Mouse (Mus musculus) olfactory bulb, adult 2 months (tissue): Measurements from ENCODE around the gene Ache. TPM values are rescaled to one million over a fixed set of nuclear protein-coding genes. Genes with fewer than 3 reads are reported as not detected.

ENCODE experiments used
- H3K27ac ChIP-seq: fragments of 200-500 bp; 2 replicates; pipeline ENCODE4 v1.5.1; 2012; ENCODE audit warnings: low read depth, low read length; ENCODE audit not compliant: insufficient read depth
- H3K4me1 ChIP-seq: fragments of 200-500 bp; 2 replicates; pipeline ENCODE4 v1.6.1; 2012; ENCODE audit warnings: low read length; ENCODE audit not compliant: control insufficient read depth, insufficient read depth
- H3K4me3 ChIP-seq: fragments of 200-500 bp; 2 replicates; pipeline ENCODE4 v1.5.1; 2012; ENCODE audit warnings: mild to moderate bottlenecking, low read depth, low read length, moderate library complexity; ENCODE audit not compliant: insufficient read depth
- CTCF ChIP-seq: fragments of 200-500 bp; IDR thresholded peaks from 2 replicates; pipeline ENCODE4 v1.5.1; 2012; ENCODE audit warnings: low read depth, mild to moderate bottlenecking, low read length, moderate library complexity; ENCODE audit not compliant: insufficient read depth
- POLR2A ChIP-seq: fragments of 200-500 bp; IDR thresholded peaks from 2 replicates; pipeline ENCODE4 v1.6.1; 2012; ENCODE audit warnings: mild to moderate bottlenecking, low read depth, low read length, moderate library complexity; ENCODE audit not compliant: insufficient read depth
- WGBS: fragments of 180-500 bp; shearing (Covaris S2); methylation state at CpG from one replicate; pipeline ENCODE4 v1.1.7; 2018; 5-methylcytosine and 5-hydroxymethylcytosine counted together
- polyA plus RNA-seq: library from polyadenylated mRNA; stranded (reverse); fragments of >200 nt; gene quantifications from 2 replicates; pipeline ENCODE4 v1.2.4, GENCODE M21; 2012; ENCODE audit warnings: low replicate concordance; ENCODE audit not compliant: missing spikeins, insufficient read depth, insufficient read length

Gene Ache
- polyA plus RNA-seq, 1 experiment: not detected

GRCm38 (mm10) chr5:137318570-137318969 lies 31.3 kb downstream of the Ache start:
- Histone ChIP-seq H3K27ac (no peak overlapping the region), H3K4me1 (peaks cover 16% of the 10 kb centered on the region), H3K4me3 (no peak overlapping the region)
- 79% methylated on average over 1 of the region's 1 CpGs for WGBS
- no peak for TF ChIP-seq CTCF
- no peak for TF ChIP-seq POLR2A

DNA sequence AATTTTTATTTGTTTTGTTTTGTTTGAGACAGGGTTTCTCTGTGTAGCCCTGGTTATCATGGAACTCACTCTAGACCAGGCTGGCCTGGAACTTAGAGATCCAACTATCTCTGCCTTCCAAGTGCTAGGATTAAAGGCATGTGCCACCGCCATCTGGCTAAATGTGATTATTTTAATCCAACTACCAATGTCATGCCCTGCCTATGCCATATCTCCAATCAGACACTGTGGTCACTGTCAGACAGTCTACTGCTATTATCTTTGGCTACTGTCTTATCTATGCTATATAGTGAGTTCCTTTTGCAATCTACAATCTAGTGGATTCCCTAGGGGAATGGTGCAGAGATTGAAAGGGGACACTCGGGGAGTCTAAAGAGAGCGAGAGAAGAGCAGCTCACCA lies 33.7 kb downstream of the Ache start:
- 96% methylated on average over 3 of the region's 3 CpGs for WGBS
- TF ChIP-seq CTCF (no peak), POLR2A (no peak)
- no peak overlapping the region for H3K27ac ChIP-seq
- no peaks in the 10 kb centered on the region for H3K4me1 ChIP-seq
- no peak overlapping the region for H3K4me3 ChIP-seq

DNA sequence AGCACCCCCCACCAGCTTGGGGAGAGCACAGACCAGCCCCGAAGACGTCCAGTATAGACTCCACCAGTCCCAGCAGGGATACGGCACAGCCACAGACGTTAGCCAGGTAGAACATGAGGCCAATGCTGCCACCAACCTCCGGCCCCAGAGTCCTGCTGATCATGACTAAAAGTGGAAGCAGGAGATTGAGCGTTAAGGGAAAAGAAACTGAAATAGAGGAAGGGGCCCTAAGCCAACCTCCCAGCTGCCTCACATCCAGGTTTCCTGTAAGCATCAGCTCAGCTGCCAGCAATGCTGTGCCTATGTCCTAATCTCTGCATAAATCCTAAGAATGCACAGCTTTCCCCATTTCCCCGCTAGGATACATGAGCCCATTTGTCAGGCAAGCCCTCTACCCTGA lies 43.6 kb downstream of the Ache start:
- H3K4me1 ChIP-seq: peaks cover 8% of the 10 kb centered on the region; the same call in 1 of the 2 replicates
- WGBS: 92% methylated on average over 7 of the region's 7 CpGs
- no peak overlapping the region for H3K27ac ChIP-seq
- no peak for TF ChIP-seq POLR2A
- TF ChIP-seq CTCF: no peak
- no peak overlapping the region for H3K4me3 ChIP-seq

DNA sequence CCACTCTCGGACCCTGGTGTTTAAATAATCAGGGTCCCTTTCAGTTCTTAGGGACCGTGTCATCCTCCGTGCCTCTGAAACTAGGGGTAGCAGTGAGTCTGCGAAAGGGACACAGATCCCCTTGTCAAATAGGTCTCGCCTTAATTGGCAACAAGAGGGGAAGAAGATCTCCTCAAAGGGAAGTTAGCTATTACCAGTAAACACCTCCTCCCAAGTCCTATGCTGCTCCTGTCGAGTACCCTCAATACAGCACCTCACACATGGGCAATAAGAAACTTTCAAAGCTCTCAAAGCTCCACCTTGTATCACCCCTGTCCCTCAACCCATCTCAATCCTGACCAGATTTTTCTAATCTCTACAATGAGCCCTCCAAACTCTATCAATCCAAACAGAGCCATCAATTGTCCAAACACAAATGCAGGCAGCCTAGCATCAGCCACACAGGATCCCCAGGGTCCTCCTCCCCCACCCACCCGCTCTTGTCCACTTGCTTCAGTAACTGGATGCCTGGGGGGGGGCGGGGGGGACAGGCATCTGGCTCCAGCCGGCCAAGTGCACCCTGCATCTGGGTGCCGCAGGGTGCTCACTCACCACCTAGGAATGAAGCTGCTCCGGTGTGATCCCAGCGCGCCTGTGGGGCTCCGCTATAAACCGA lies 45.7 kb downstream of the Ache start:
- TF ChIP-seq CTCF (no peak), POLR2A (no peak; the same call in 1 of the 2 replicates)
- Histone ChIP-seq H3K4me1 (peaks cover 11% of the 10 kb centered on the region), H3K27ac (no peak overlapping the region), H3K4me3 (peak overlapping the region; percentile 69)
- 11% methylated on average over 15 of the region's 15 CpGs for WGBS

- peak within 1 kb of the TSS; percentile 69 for H3K4me3 ChIP-seq
- no peak within 1 kb of the TSS for H3K27ac ChIP-seq
- H3K4me1 ChIP-seq: peaks cover 11% of the 10 kb centered on the region
- TF ChIP-seq POLR2A (peak; percentile 65; the same call in 1 of the 2 replicates), CTCF (peak; percentile 63)
- under 1% methylated on average over 44 of the region's 44 CpGs for WGBS
Observed at GRCm38 (mm10) chr5:137333512-137334174, 46.3 kb downstream of the Ache start, which contains the start of gene Slc12a9. Gene Slc12a9, minus strand, starts transcription at chr5:137333597.

GRCm38 (mm10) chr5:137334317-137334716 lies 47.0 kb downstream of the Ache start:
- 52% methylated on average over 10 of the region's 10 CpGs for WGBS
- no peak overlapping the region for H3K4me3 ChIP-seq
- H3K27ac ChIP-seq: no peak overlapping the region
- TF ChIP-seq CTCF (no peak), POLR2A (no peak)
- peaks cover 18% of the 10 kb centered on the region for H3K4me1 ChIP-seq

DNA sequence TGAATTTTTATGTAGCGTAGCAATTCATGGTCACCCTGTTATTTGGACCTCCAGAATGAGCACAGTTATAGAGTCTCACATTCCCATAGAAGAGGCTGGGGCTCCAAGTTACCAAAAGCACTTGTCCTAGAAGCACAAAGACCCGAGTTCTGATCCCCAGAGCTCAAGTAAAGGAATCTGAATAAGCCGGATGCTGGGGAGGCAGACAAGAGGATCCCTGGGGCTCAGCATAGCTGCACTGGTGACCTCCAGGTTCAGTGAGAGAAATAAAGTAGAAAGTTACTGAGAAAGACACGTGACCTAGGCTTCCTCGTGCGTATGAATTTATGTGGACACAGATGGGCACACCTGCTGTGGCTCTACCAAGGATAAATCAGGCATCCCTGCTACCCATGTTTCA lies 47.7 kb downstream of the Ache start:
- 71% methylated on average over 6 of the region's 6 CpGs for WGBS

DNA sequence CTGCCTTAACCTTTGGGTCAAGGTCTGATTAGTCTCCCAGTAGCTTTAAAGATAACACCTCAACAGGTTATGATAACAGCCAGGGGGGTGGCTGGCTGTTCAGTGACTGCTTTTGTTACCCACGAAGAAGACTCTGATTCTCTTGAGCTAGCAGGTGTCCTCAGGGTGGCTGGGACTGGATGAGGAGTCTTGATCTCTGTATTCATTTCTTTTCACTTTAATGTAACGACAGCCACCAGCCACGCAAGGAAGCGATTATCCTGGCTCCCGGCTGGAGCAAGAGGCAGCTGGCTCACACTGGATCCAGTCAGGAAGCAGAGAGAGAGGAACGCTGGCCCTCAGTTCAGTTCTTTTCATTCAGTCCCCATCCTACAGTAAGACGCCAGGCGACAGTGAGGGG lies 49.9 kb downstream of the Ache start:
- 46% methylated on average over 8 of the region's 8 CpGs for WGBS
- TF ChIP-seq POLR2A: no peak
- TF ChIP-seq CTCF: no peak
- Histone ChIP-seq H3K27ac (no peak overlapping the region), H3K4me3 (no peak overlapping the region), H3K4me1 (peaks cover 21% of the 10 kb centered on the region)

More for the DNA sequence above, 47.7 kb downstream of the Ache start:
- H3K4me3 ChIP-seq: no peak overlapping the region
- H3K27ac ChIP-seq: no peak overlapping the region
- H3K4me1 ChIP-seq: peaks cover 23% of the 10 kb centered on the region
- no peak for TF ChIP-seq CTCF

DNA sequence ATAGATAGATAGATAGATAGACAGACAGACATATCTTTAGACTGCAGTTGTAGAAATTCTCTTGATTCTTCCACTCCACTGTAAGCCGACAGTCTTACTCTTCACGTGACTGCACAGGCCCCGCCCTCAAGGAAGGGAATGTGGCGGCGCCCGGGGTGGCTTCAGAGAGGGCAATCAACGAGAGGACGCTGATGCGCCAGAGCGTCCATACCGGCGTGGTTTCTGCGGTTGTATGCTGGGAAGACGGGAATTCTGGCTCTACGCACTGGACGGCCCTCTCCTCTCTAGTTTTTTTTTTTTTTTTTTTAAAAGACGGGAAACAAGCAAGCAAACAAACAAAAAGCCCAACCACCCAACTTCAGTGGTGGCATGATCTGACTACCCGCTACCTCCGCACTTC lies 50.9 kb downstream of the Ache start:
- Histone ChIP-seq H3K4me1 (peaks cover 18% of the 10 kb centered on the region), H3K27ac (peak overlapping the region; percentile 67), H3K4me3 (peak overlapping the region; percentile 54)
- WGBS: 0% methylated on average over 19 of the region's 19 CpGs
- TF ChIP-seq POLR2A: 0 out of 2 replicates have a peak, but pooled peaks have one; percentile 25
- no peak for TF ChIP-seq CTCF

GRCm38 (mm10) chr5:137338663-137339289 lies 51.5 kb downstream of the Ache start:
- TF ChIP-seq CTCF (no peak), POLR2A (no peak)
- H3K27ac ChIP-seq: peak overlapping the region; percentile 67
- H3K4me1 ChIP-seq: peaks cover 16% of the 10 kb centered on the region
- 2% methylated on average over 11 of the region's 11 CpGs for WGBS
- peak overlapping the region; percentile 54 for H3K4me3 ChIP-seq
